Mouse (Mus musculus): Measurements from ENCODE around the gene Adamts20. TPM values are rescaled to one million over a fixed set of nuclear protein-coding genes. Genes with fewer than 3 reads are reported as not detected.
"Not testable (repeated sequence)": the region's sequence is repeated elsewhere in the genome, so short reads cannot be mapped to it uniquely, and the experiment has no call there.

Adamts20 gene
- total RNA-seq (2021): 10 to 100 TPM in 1 of 2 experiments, 1 to 10 TPM in 1; 8.9 to 11.0 TPM

GRCm38 (mm10) chr15:94465318-94465717, at the start of gene Adamts20:
TSS of gene Adamts20 (minus strand) at chr15:94465418.
- intact Hi-C loops (cut with DNase I): no loop called here
- DNase-seq (ENCODE audit: low spot score in 2 of 2): no peak

- DNase-seq (ENCODE audit: low spot score in 2 of 2): no peak
- intact Hi-C loops (cut with DNase I): no loop called here
Measured at GRCm38 (mm10) chr15:94503451-94504215, 38.4 kb upstream of the Adamts20 start.

- intact Hi-C loops (cut with DNase I): no loop called here
- no peak for DNase-seq (ENCODE audit: low spot score in 2 of 2)
Measured at GRCm38 (mm10) chr15:94499260-94499659, 34.0 kb upstream of the Adamts20 start.

GRCm38 (mm10) chr15:94495936-94496335, 30.7 kb upstream of the Adamts20 start:
- intact Hi-C loops (cut with DNase I): no loop called here
- no peak for DNase-seq (ENCODE audit: low spot score in 2 of 2)

GRCm38 (mm10) chr15:94494445-94494844, 29.2 kb upstream of the Adamts20 start:
- intact Hi-C loops (cut with DNase I): no loop called here
- DNase-seq (ENCODE audit: low spot score in 2 of 2): no peak

GRCm38 (mm10) chr15:94489433-94489832, 24.2 kb upstream of the Adamts20 start:
- intact Hi-C loops (cut with DNase I): no loop called here

GRCm38 (mm10) chr15:94488028-94488427, 22.8 kb upstream of the Adamts20 start:
- intact Hi-C loops (cut with DNase I): not testable (repeated sequence)

More at GRCm38 (mm10) chr15:94489433-94489832, 24.2 kb upstream of the Adamts20 start:
- no peak for DNase-seq (ENCODE audit: low spot score in 2 of 2)

GRCm38 (mm10) chr15:94482555-94482954, 17.3 kb upstream of the Adamts20 start:
- intact Hi-C loops (cut with DNase I): no loop called here
- DNase-seq (ENCODE audit: low spot score in 2 of 2): no peak

More at GRCm38 (mm10) chr15:94488028-94488427, 22.8 kb upstream of the Adamts20 start:
- DNase-seq (ENCODE audit: low spot score in 2 of 2): not testable (repeated sequence)

- no peak for DNase-seq (ENCODE audit: low spot score in 2 of 2)
- intact Hi-C loops (cut with DNase I): no loop called here
Measured at GRCm38 (mm10) chr15:94480792-94481191, 15.6 kb upstream of the Adamts20 start.

- intact Hi-C loops (cut with DNase I): no loop called here
- DNase-seq (ENCODE audit: low spot score in 2 of 2): no peak
Measured at GRCm38 (mm10) chr15:94480248-94480647, 15.0 kb upstream of the Adamts20 start.

GRCm38 (mm10) chr15:94479513-94480136, 14.4 kb upstream of the Adamts20 start:
- intact Hi-C loops (cut with DNase I): no loop called here
- no peak for DNase-seq (ENCODE audit: low spot score in 2 of 2)

GRCm38 (mm10) chr15:94478706-94479105, 13.5 kb upstream of the Adamts20 start:
- DNase-seq (ENCODE audit: low spot score in 2 of 2): no peak
- intact Hi-C loops (cut with DNase I): no loop called here

GRCm38 (mm10) chr15:94477287-94477686, 12.1 kb upstream of the Adamts20 start:
- DNase-seq (ENCODE audit: low spot score in 2 of 2): no peak
- intact Hi-C loops (cut with DNase I): no loop called here

- no peak for DNase-seq (ENCODE audit: low spot score in 2 of 2)
- intact Hi-C loops (cut with DNase I): no loop called here
Measured at GRCm38 (mm10) chr15:94475975-94476374, 10.8 kb upstream of the Adamts20 start.

GRCm38 (mm10) chr15:94470361-94470760, 5.1 kb upstream of the Adamts20 start:
- DNase-seq (ENCODE audit: low spot score in 2 of 2): no peak
- intact Hi-C loops (cut with DNase I): no loop called here

- DNase-seq (ENCODE audit: low spot score in 2 of 2): no peak
- intact Hi-C loops (cut with DNase I): no loop called here
Measured at GRCm38 (mm10) chr15:94464881-94465280, 337 bp downstream of the Adamts20 start.

- intact Hi-C loops (cut with DNase I): no loop called here
- no peak for DNase-seq (ENCODE audit: low spot score in 2 of 2)
Measured at GRCm38 (mm10) chr15:94463251-94463650, 2.0 kb downstream of the Adamts20 start.

GRCm38 (mm10) chr15:94462206-94462605, 3.0 kb downstream of the Adamts20 start:
- no peak for DNase-seq (ENCODE audit: low spot score in 2 of 2)
- intact Hi-C loops (cut with DNase I): no loop called here

GRCm38 (mm10) chr15:94461166-94461565, 4.1 kb downstream of the Adamts20 start:
- intact Hi-C loops (cut with DNase I): no loop called here

GRCm38 (mm10) chr15:94457636-94458390, 7.4 kb downstream of the Adamts20 start:
- intact Hi-C loops (cut with DNase I): no loop called here
- no peak for DNase-seq (ENCODE audit: low spot score in 2 of 2)

More at GRCm38 (mm10) chr15:94461166-94461565, 4.1 kb downstream of the Adamts20 start:
- DNase-seq (ENCODE audit: low spot score in 2 of 2): no peak
